Mouse (Mus musculus): ENCODE data around the gene Btbd35f4. TPM values are rescaled to one million over a fixed set of nuclear protein-coding genes. Genes with fewer than 3 reads are reported as not detected.
"Not testable (repeated sequence)": the region's sequence is repeated elsewhere in the genome, so short reads cannot be mapped to it uniquely, and the experiment has no call there.

Gene Btbd35f4
- not detected in 2 replicates for polyA plus RNA-seq (2014; fragmentation: Nextera tagmentation; extraction: Ambion mirVana)

- not testable (repeated sequence) for ATAC-seq (replicated peaks; ENCODE audit: low FRiP score); H3K27ac ChIP-seq (ENCODE audit: low read depth, low read length); H3K36me3 ChIP-seq (ENCODE audit: control insufficient read depth, insufficient read depth, low read length); DNase-seq (ENCODE audit: low spot score); H3K4me2 ChIP-seq (ENCODE audit: low read depth, low read length, severe bottlenecking); H3K27me3 ChIP-seq (ENCODE audit: control insufficient read depth, insufficient read depth, low read length); H3K9me3 ChIP-seq (ENCODE audit: control insufficient read depth, low read length); H3K4me1 ChIP-seq (replicated peaks; ENCODE audit: control insufficient read depth, insufficient read depth, low read length); H3K9ac ChIP-seq (ENCODE audit: low read length); H3K4me3 ChIP-seq (ENCODE audit: low read depth, low read length)
- no CpG with 5 or more reads among the region's 4 CpGs for WGBS
Observed at GRCm38 (mm10) chrX:4800196-4800595, at the start of gene Btbd35f4. Btbd35f4 (plus strand) TSS chrX:4800496.

- H3K9me3 ChIP-seq (ENCODE audit: control insufficient read depth, low read length); H3K27me3 ChIP-seq (ENCODE audit: control insufficient read depth, insufficient read depth, low read length); H3K4me3 ChIP-seq (ENCODE audit: low read depth, low read length); H3K4me1 ChIP-seq (replicated peaks; ENCODE audit: control insufficient read depth, insufficient read depth, low read length); H3K27ac ChIP-seq (ENCODE audit: low read depth, low read length); ATAC-seq (replicated peaks; ENCODE audit: low FRiP score); DNase-seq (ENCODE audit: low spot score); H3K36me3 ChIP-seq (ENCODE audit: control insufficient read depth, insufficient read depth, low read length); H3K9ac ChIP-seq (ENCODE audit: low read length); H3K4me2 ChIP-seq (ENCODE audit: low read depth, low read length, severe bottlenecking): not testable (repeated sequence)
- WGBS = no CpG with 5 or more reads among the region's 1 CpGs
Observed at GRCm38 (mm10) chrX:4840016-4840415, 39.7 kb downstream of the Btbd35f4 start.

Other genes with a start within 250 kb of the Btbd35f4 start
- gene Btbd35f27, start 151.6 kb downstream of the Btbd35f4 start, polyA plus RNA-seq (2014; fragmentation: Nextera tagmentation; extraction: Ambion mirVana) = not detected in 2 replicates

All from forebrain, embryonic 11.5 days (tissue).